Mouse (Mus musculus): ENCODE data around the gene Chst4.

Gene Chst4

DNA sequence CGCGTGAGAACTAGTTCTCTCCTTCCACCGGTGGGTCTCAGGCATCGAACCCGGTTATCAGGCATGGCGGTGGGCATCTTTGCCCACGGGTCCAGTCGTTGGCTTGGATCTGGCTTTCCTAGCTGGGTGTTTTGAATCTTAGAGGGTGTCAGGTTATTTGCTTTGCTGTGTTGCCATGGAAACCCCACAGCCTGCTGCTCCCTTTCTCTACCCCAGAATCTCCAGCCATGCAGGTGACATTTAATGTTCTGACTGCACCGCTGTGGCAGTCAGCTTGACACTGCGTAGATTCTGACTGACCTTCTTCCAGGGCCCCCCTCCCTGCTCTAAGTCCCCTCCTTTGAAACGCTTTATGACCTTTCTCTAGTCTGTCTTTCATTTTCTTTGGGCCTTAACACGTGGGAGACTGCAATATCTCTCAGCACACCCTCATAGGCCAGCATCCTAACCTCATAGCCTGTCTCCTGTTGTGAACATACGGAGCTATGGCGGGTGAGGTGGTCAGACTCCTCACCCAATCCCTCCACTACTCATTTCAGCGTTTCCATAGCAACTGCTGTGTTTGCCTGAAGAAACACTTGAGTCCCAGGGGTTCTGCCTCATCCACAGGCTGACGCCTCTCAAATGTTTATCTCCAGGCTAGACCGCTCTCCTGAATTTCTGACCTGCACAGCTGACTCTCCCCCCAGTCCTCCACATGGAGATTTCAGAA, 33.1 kb downstream of the Chst4 start:
- in situ Hi-C loops (cut with MboI): no loop called here

DNA sequence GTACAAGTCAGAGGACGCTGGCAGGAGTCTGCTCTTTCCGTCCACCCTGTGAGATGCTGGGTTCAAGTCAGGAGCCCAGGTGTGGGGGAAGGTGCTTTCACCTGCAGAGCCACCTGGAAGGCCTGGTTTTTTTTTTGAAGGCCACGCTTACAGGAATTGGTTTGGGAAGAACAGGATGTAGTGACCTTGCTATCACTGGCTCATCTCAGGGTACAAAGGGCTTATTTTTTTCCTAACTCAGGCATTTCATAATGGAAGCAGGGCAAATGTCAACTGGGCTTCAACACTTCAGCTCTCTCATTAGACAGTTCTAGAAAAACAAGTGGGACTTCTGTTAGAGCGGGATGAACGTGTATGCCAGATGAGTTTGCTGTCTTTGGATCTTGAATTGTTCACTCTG, 35.2 kb downstream of the Chst4 start:
- in situ Hi-C loops (cut with MboI): no loop called here

DNA sequence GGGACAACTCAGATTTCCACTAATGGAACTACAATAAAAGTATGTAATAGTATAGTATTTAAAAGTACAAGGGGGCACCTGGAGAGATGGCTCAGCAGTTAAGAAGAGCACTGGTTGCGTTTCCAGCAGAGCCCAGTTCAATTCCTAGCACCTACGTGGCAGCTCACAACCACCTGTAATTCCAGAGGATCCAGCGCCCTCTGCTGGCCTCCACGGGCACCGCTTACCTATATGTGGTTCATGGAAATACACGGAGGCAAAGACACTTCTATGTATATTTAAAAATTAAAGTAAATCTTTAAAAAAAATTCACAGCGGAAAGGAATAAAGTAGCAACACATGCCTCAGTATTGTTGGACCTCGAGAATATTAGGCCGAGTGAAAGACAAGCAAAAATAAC, 36.6 kb downstream of the Chst4 start:
- in situ Hi-C loops (cut with MboI): no loop called here

DNA sequence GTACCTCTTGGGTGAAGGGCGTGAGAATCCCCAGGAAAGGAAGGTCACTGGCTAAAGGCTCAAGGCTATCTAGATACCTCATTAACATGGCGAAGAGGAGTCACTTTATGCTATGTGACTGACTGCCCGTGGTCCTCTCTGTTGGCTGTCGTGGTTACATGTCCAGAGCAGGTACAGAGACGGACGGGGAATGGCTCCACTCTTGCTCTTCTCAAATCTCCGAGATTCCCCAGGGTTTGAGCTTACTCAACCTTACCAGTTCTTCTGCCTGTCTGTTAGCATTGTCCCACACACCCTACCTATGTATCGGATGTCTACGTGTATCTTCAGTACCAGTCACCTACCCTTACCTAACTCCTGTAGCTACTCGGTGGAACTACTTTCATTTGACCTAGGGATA, 39.6 kb downstream of the Chst4 start:
- in situ Hi-C loops (cut with MboI): no loop called here

DNA sequence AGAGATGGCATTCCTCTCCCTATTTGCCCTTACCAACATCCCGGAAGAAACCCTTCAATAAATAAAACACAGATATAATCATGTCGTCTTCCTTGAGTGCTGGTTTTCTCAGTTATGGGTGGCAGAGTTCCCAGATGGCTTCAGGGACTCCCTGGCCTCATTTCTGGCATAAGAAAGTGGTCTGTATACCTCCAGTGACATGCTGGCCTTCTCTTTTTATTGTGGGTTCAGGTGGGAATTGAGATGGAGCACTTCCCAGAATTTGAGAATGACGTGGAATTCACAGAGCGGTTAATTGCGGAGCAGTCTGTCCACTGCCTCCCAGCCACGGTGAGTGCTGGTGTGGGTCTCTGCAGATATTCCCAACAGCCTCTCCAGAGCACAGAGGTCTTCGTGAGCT, 41.5 kb downstream of the Chst4 start:
- in situ Hi-C loops (cut with MboI): no loop called here

- in situ Hi-C loops (cut with MboI): no loop called here
These were observed 42.2 kb downstream of the Chst4 start for GRCm38 (mm10) chr8:109997381-109997780.

- in situ Hi-C loops (cut with MboI): no loop called here
These were observed 46.6 kb downstream of the Chst4 start for GRCm38 (mm10) chr8:109992951-109993350.

GRCm38 (mm10) chr8:109992166-109992565, 47.4 kb downstream of the Chst4 start:
- in situ Hi-C loops (cut with MboI): no loop called here

GRCm38 (mm10) chr8:109990224-109990623, 49.3 kb downstream of the Chst4 start, which contains the start of gene Tat:
TSS of gene Tat (plus strand) at chr8:109990437.
- in situ Hi-C loops (cut with MboI): no loop called here

GRCm38 (mm10) chr8:109989151-109989550, 50.4 kb downstream of the Chst4 start:
- in situ Hi-C loops (cut with MboI): no loop called here

DNA sequence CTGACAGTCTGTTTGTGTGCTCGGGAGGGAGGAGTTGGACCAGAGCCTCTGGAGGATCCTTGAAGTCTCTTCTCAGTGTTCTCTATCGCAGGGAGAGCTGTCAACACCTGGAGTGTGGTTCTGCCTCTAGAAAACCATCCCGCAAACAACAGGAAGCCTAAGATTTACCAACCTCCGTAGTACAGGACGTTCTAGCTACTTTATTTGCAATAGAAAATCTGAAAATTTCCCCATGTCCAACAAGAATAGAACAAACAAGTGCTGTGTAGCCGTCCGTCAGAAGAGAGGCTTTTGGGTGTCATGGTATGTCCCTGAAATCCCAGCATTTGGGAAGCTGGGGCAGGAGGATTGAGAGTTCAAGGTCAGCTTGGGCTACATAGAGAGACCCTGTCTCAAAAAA, 51.8 kb downstream of the Chst4 start:
- in situ Hi-C loops (cut with MboI): no loop called here

DNA sequence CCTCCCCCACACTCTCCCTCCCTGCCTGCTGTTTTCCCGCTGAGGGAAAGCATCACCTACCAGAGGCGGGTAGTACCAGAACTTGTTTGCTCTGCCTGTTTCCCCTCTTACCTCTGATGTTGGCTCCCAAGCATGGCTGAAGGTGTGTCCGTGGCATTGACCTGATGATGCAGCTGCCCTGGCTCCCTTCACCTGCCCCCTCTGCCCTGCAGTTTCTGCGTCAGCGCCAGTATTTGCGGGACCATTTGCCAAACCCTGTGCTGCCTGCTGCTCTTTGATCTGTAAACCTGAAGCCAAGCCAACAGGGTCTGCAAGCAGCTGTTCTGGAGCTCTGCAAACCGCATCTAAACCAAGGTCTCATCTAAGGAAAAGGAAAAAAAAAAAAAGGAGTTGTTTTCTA, 53.2 kb downstream of the Chst4 start:
- in situ Hi-C loops (cut with MboI): no loop called here

DNA sequence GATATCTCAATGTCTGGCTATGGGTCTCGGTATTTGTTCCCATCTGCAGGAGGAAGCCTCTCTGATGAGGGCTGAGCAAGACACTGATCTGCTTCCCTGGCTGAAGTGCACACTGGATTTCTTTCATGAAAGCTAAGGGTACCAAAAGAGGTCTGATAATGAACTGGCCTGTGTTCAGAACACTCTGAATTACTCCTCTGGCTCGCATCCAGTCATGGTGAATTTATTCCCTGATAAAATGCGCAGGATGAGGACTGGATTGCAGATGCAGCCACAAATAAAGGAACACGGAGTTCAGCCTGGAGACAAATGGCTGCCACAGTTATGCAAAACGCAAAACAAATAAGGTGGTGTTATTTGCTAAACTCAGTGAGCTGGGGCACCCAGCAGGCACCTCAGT, 55.6 kb downstream of the Chst4 start:
- in situ Hi-C loops (cut with MboI): no loop called here

DNA sequence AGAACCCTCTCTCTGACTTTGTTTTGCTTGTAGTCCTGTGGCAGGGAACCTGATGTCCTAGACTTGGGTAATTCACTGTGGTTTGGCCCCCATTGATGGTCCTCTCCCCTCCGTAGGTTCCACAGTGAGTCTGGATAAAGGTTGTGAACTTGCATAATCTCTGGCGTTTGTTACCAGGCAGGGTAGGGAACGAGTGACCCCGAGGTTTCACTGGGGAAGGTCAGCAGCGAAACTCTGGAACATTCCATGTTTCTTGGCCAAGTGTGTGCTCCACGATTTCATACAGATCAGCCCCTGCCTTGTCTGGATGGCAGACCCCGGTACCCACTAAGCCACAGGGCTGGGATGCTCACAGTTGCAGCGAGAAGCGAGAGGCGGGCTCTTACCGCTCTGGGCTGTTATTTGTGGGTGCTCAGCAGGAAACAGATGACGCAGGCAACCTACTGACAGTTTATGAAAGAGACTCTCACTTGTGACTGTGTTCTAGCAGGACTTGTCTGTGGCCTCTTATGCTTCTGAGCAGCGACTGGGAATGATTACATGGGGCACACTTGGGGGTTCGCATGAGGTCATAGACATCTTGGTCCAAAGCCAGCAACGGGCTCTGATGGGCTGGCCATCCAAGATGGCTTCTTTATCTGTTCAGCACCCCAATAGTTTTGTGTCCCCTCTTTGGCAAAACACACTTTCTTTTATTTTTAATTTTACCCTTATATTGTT, 57.0 kb downstream of the Chst4 start:
- in situ Hi-C loops (cut with MboI): no loop called here

DNA sequence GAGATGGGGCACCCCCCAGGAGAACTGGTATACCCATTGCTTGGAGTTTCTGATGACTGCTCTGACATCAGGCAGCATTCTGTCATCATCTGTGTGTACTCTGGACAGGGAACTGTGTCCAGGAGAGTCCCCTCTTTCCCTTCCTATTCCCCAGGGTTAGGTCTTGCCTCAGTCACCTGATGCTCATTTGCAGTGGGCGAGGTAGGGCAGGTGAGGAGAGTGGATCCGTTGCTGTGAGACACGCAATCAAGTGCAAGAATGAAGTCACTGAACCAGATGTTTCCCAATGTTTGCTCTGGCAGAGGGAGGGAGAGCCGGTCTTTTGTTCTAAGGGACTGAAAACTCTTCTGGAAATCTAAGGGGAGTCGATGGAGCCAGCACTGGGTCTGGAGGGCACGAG, 60.2 kb downstream of the Chst4 start:
- in situ Hi-C loops (cut with MboI): no loop called here

All from mature B cell (primary cell).